Mouse (Mus musculus): ENCODE data around the gene Kmt2a. TPM values are rescaled to one million over a fixed set of nuclear protein-coding genes. Genes with fewer than 3 reads are reported as not detected.
"Not testable (repeated sequence)": the region's sequence is repeated elsewhere in the genome, so short reads cannot be mapped to it uniquely, and the experiment has no call there.

The Kmt2a gene
- polyA plus RNA-seq, 1 experiment from 2014 or later = 5.3 TPM

DNA sequence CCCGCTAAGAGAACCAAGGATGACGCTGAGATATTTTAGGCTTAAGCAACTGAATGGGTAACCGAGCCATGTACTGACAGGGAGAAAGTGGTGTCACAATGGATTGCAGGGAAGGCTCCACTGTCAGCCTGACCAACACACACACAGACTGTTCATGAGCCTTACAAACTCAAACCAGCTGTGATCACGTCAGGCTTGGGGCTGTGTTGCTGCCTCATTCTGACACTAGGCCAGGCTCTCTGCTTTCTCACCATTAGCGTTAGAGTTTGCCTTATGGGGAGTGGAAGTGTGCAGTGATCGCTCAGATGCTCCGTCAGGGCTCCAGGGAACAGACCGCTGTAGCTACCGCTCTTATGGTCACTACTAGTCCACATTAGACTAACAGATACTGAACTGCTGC, 88.3 kb downstream of the Kmt2a start:
- Histone ChIP-seq H3K27ac (ENCODE audit: low read length) (no peak overlapping the region), H3K36me3 (ENCODE audit: control insufficient read depth, insufficient read depth, low read length) (0 out of 2 replicates have a peak, but pooled peaks cover 8% of the 10 kb centered on the region), H3K4me3 (ENCODE audit: low read length) (no peak overlapping the region), H3K27me3 (replicated peaks; ENCODE audit: control insufficient read depth, insufficient read depth, low read length) (no peaks in the 10 kb centered on the region), H3K4me2 (ENCODE audit: low read depth, low read length) (no peak overlapping the region), H3K9me3 (ENCODE audit: control insufficient read depth, low read length) (no peaks in the 10 kb centered on the region), H3K9ac (ENCODE audit: low read depth, low read length) (no peak overlapping the region), H3K4me1 (ENCODE audit: control insufficient read depth, insufficient read depth, low read length) (no peaks in the 10 kb centered on the region)
- no peak for ATAC-seq
- 74% methylated on average over 9 of the region's 9 CpGs for WGBS

DNA sequence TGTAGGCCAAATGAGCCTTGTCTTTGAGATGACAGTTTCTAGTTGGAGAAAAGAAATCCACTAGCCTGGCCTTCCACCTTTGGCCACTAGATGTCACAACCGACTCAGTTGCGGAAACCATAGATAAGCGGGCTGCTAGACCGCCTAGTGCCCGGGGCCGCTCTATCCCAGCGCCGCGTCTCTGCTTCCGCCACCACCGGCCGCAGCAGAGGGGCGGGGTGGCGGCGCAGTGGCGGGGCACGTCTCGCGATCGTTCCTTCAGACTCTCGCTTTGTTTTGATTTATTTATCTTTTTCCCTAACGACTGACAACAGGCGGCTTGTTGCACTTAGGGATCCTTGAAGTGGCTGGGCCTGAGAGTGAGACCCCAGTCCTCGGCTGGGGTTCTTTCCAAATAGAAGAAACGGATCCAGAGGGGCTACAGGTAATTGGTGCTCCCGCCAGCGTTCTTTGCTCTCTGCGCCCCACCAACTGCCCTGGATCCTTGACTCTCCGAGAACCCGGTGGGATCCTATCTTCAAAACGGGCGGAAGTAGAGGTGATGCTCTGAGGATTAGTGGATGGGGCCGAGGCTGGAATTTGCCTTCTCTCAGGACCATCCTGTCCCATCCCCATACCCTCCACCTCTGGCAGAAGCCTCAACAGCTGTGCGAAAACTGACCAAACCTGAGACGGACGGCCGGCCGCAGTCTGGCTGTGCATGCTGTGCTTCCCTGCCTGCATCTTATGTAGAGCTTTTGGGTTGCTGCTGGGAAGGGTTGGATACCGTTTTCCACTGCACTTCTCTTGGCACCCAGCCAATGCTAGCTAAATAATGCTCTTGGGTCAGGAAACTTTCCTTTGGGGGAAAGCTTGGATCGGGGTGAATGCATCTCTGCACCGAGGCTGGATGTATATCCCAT, 108.1 kb downstream of the Kmt2a start:
- Histone ChIP-seq H3K27ac (ENCODE audit: low read length) (peak overlapping the region; percentile 81), H3K4me3 (ENCODE audit: low read length) (peak overlapping the region; percentile 74), H3K4me2 (ENCODE audit: low read depth, low read length) (peak overlapping the region; percentile 86), H3K9ac (ENCODE audit: low read depth, low read length) (peak overlapping the region; percentile 90), H3K27me3 (replicated peaks; ENCODE audit: control insufficient read depth, insufficient read depth, low read length) (no peaks in the 10 kb centered on the region), H3K9me3 (ENCODE audit: control insufficient read depth, low read length) (no peaks in the 10 kb centered on the region), H3K4me1 (ENCODE audit: control insufficient read depth, insufficient read depth, low read length) (peaks cover 3% of the 10 kb centered on the region; the same call in 1 of the 2 replicates), H3K36me3 (ENCODE audit: control insufficient read depth, insufficient read depth, low read length) (0 out of 2 replicates have a peak, but pooled peaks cover 4% of the 10 kb centered on the region)
- peak; percentile 98 for ATAC-seq
- 0% methylated on average over 41 of the region's 41 CpGs for WGBS

DNA sequence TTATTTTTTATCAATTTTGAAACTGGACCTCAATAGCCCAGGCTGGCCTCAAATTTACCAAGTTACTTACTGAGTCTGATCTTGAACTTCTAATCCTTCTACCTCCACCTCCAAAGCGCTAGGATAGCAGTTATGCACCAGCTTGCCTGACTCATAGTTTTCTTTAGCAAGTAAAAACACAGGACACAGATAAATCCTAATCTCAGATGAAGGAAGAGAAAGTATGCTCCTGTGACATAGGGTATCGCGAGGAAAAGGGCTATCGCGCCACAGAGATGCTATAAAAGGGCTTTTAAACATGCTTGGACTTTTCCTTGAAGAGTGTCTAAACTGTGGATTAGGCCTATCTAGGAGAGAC, 108.7 kb downstream of the Kmt2a start:
- Histone ChIP-seq H3K36me3 (ENCODE audit: control insufficient read depth, insufficient read depth, low read length) (0 out of 2 replicates have a peak, but pooled peaks cover 4% of the 10 kb centered on the region), H3K27me3 (replicated peaks; ENCODE audit: control insufficient read depth, insufficient read depth, low read length) (no peaks in the 10 kb centered on the region), H3K9ac (ENCODE audit: low read depth, low read length) (no peak overlapping the region), H3K4me3 (ENCODE audit: low read length) (no peak overlapping the region), H3K27ac (ENCODE audit: low read length) (peak overlapping the region; percentile 53), H3K4me1 (ENCODE audit: control insufficient read depth, insufficient read depth, low read length) (peaks cover 3% of the 10 kb centered on the region; the same call in 1 of the 2 replicates), H3K9me3 (ENCODE audit: control insufficient read depth, low read length) (no peaks in the 10 kb centered on the region), H3K4me2 (ENCODE audit: low read depth, low read length) (no peak overlapping the region)
- ATAC-seq = no peak; the same call in 1 of the 2 replicates
- WGBS = 21% methylated on average over 5 of the region's 5 CpGs

DNA sequence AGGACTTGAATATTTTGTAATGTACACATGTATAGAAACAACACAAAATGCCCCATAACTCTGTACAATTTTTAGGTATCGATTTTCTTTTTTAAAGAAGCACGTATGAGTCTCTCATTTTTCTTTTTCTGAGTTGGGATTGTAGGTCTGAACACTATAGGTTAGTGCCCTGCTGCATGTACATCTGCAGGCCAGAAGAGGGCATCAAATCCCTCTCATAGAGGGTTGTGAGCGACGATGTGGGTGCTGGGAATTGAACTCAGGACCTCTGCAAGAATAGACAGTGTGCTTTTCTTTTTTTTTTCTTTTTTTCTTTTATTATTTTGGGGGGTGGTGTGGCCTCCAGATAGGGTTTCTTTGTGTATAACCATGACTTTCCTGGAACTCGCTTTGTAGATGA, 109.7 kb downstream of the Kmt2a start:
- Histone ChIP-seq H3K9me3 (ENCODE audit: control insufficient read depth, low read length) (no peaks in the 10 kb centered on the region), H3K4me1 (ENCODE audit: control insufficient read depth, insufficient read depth, low read length) (peaks cover 3% of the 10 kb centered on the region; the same call in 1 of the 2 replicates), H3K27me3 (replicated peaks; ENCODE audit: control insufficient read depth, insufficient read depth, low read length) (no peaks in the 10 kb centered on the region), H3K4me2 (ENCODE audit: low read depth, low read length) (no peak overlapping the region), H3K36me3 (ENCODE audit: control insufficient read depth, insufficient read depth, low read length) (0 out of 2 replicates have a peak, but pooled peaks cover 4% of the 10 kb centered on the region), H3K9ac (ENCODE audit: low read depth, low read length) (no peak overlapping the region), H3K27ac (ENCODE audit: low read length) (no peak overlapping the region), H3K4me3 (ENCODE audit: low read length) (no peak overlapping the region)
- ATAC-seq = no peak
- WGBS = 95% methylated on average over 5 of the region's 5 CpGs

DNA sequence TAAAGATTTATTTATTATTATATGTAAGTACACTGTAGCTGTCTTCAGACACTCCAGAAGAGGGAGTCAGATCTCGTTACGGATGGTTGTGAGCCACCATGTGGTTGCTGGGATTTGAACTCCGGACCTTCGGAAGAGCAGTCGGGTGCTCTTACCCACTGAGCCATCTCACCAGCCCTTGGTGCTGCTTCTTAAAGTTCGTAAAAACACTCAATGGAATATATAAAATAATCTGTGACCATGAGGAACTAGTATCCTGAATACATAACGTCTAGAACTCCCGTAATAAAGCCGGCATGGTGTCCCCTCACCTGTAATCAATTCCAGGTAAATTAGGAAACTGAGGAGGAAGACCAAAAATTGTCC, 113.1 kb downstream of the Kmt2a start:
- Histone ChIP-seq H3K4me1 (ENCODE audit: control insufficient read depth, insufficient read depth, low read length) (peaks cover 19% of the 10 kb centered on the region), H3K4me3 (ENCODE audit: low read length) (peak overlapping the region; percentile 94), H3K27ac (ENCODE audit: low read length) (peak overlapping the region; percentile 96; the same call in 1 of the 2 replicates), H3K4me2 (ENCODE audit: low read depth, low read length) (0 out of 2 replicates have a peak overlapping the region, but pooled peaks have one; percentile 17)
- not testable (repeated sequence) for H3K36me3 ChIP-seq (ENCODE audit: control insufficient read depth, insufficient read depth, low read length); H3K9me3 ChIP-seq (ENCODE audit: control insufficient read depth, low read length); H3K27me3 ChIP-seq (replicated peaks; ENCODE audit: control insufficient read depth, insufficient read depth, low read length); H3K9ac ChIP-seq (ENCODE audit: low read depth, low read length)
- WGBS = 38% methylated on average over 7 of the region's 9 CpGs
- 0 out of 2 replicates have a peak, but pooled peaks have one; percentile 14 for ATAC-seq

DNA sequence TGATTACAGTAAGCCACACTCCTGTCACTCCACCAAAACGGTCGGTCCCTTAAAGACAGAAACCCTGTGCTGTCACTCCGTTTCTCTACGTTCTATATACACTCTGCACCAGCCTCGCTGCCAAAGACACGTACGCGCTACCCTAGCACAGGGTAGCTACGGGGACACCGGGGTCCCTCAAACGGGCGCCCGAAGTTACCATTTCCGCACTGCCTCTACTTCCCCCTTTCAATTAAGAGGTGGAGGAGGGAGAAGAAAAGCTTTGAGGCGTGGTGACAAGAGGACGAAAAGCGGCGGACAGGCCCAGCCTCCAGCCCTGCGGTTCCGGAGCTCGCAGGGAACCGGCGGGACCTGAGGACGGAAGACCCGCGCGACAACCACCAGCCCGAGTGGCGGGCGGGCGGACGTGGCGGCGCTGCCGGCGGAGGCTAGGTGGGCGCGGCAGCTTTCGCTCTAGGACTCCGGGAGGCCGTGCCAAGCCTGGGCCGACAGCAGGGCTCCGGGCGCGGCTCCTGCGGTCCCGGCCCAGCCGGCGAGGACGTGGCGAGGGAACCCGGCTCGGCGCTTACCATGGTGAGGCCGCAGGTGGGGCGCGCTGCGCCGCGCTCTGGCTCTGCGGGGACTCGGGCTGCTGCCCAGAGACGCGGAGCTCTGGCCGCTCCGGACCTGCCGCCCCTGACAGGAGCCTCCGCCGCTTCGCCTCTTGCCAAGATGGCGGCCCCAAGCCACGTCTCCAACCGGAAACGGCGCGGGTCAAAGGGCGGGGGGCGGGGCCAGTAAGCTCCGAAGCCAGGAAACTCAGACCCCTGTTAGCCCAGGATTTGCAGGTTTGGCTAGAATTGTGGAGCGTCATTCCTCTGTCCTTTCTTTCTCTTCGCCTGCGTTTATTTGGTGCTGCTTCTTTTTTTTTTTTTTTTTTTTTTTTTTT, 113.7 kb downstream of the Kmt2a start, which contains the start of the genes Arcn1 and Ift46:
Gene Arcn1, minus strand, starts transcription at position 745 of the 928 bp plus-strand sequence.
Gene Ift46, plus strand, starts transcription at position 808 of the 928 bp plus-strand sequence.
- under 1% methylated on average over 82 of the region's 82 CpGs for WGBS
- Histone ChIP-seq H3K27ac (ENCODE audit: low read length) (peak within 1 kb of the TSS; percentile 96), H3K4me2 (ENCODE audit: low read depth, low read length) (peak within 1 kb of the TSS; percentile 56), H3K27me3 (replicated peaks; ENCODE audit: control insufficient read depth, insufficient read depth, low read length) (no peaks in the 10 kb centered on the region), H3K36me3 (ENCODE audit: control insufficient read depth, insufficient read depth, low read length) (no peaks in the 10 kb centered on the region), H3K9ac (ENCODE audit: low read depth, low read length) (peak within 1 kb of the TSS; percentile 95), H3K9me3 (ENCODE audit: control insufficient read depth, low read length) (no peaks in the 10 kb centered on the region), H3K4me1 (ENCODE audit: control insufficient read depth, insufficient read depth, low read length) (peaks cover 19% of the 10 kb centered on the region), H3K4me3 (ENCODE audit: low read length) (peak within 1 kb of the TSS; percentile 94)
- peak; percentile 90 for ATAC-seq

DNA sequence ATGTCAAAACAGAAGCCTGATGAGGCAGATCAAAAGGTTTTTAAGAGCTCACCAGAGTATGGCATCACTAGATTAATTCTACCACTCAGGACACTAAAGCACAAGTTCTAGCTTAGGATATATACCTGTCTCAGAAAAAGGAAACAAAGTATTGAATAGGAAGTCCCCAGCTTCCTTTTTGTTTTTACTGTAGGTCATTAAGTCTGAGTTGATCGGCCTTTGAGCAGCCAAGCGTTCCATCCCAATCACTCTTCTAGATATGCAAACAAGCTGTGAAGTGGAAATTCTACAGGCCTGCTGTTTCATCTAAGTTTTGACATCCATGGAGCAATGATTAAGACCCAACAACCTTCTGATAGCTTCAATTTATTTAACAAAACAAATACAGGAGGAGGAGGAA, 120.2 kb downstream of the Kmt2a start:
- 71% methylated on average over 2 of the region's 2 CpGs for WGBS
- Histone ChIP-seq H3K4me3 (ENCODE audit: low read length) (no peak overlapping the region), H3K4me2 (ENCODE audit: low read depth, low read length) (no peak overlapping the region), H3K36me3 (ENCODE audit: control insufficient read depth, insufficient read depth, low read length) (peaks cover 4% of the 10 kb centered on the region), H3K4me1 (ENCODE audit: control insufficient read depth, insufficient read depth, low read length) (peaks cover 21% of the 10 kb centered on the region), H3K9ac (ENCODE audit: low read depth, low read length) (no peak overlapping the region), H3K27ac (ENCODE audit: low read length) (no peak overlapping the region), H3K27me3 (replicated peaks; ENCODE audit: control insufficient read depth, insufficient read depth, low read length) (no peaks in the 10 kb centered on the region), H3K9me3 (ENCODE audit: control insufficient read depth, low read length) (no peaks in the 10 kb centered on the region)
- no peak for ATAC-seq
